Mouse (Mus musculus): ENCODE measurements around the gene 2810006K23Rik. TPM values are rescaled to one million over a fixed set of nuclear protein-coding genes. Genes with fewer than 3 reads are reported as not detected.

Gene 2810006K23Rik
- total RNA-seq, 2 experiments from 2014 or later: 15.5 to 16.6 TPM

Other genes starting within 250 kb of the 2810006K23Rik start
- gene Abcb9, start 232.3 kb upstream of the 2810006K23Rik start, total RNA-seq (2021): 10 to 100 TPM; 27.2 to 30.7 TPM
- 10 to 100 TPM; 34.1 to 36.2 TPM for gene Ogfod2, start 215.8 kb upstream of the 2810006K23Rik start, total RNA-seq (2021)
- 10 to 100 TPM; 52.6 to 57.5 TPM for gene Arl6ip4, start 212.0 kb upstream of the 2810006K23Rik start, total RNA-seq (2021)
- gene Pitpnm2, start 78.3 kb upstream of the 2810006K23Rik start, total RNA-seq (2021): 100 to 1,000 TPM; 281 to 377 TPM
- 10 to 100 TPM; 16.8 to 20.5 TPM for gene Mphosph9, start 117 bp upstream of the 2810006K23Rik start, total RNA-seq (2021)
- gene Cdk2ap1, start 35.0 kb downstream of the 2810006K23Rik start, total RNA-seq (2021): 10 to 100 TPM; 95.1 to 99.2 TPM
- 100 to 1,000 TPM; 148 to 157 TPM for gene Sbno1, start 97.9 kb downstream of the 2810006K23Rik start, total RNA-seq (2021)
- gene Kmt5a, start 111.8 kb downstream of the 2810006K23Rik start, total RNA-seq (2021): 10 to 100 TPM; 63.9 to 78.5 TPM
- gene Rilpl2, start 150.3 kb downstream of the 2810006K23Rik start, total RNA-seq (2021): 10 to 100 TPM; 19.8 to 20.6 TPM
- gene Snrnp35, start 155.0 kb downstream of the 2810006K23Rik start, total RNA-seq (2021): 10 to 100 TPM; 27.4 to 31.7 TPM
- gene Rilpl1, start 203.3 kb downstream of the 2810006K23Rik start, total RNA-seq (2021): 10 to 100 TPM; 68.7 to 72.1 TPM
- 100 to 1,000 TPM; 102 to 106 TPM for gene Tmed2, start 212.6 kb downstream of the 2810006K23Rik start, total RNA-seq (2021)
- 10 to 100 TPM; 23.3 to 28.3 TPM for gene Ddx55, start 224.8 kb downstream of the 2810006K23Rik start, total RNA-seq (2021)